Mouse (Mus musculus) 3134 (cell line): ENCODE data around the gene Snx17.

Experiments used
- DNase-seq: peaks from one replicate; pipeline ENCODE4 v3.0.0-alpha.2; 2011; ENCODE audit warnings: low spot score; ENCODE audit not compliant: insufficient read length; ENCODE audit errors: extremely low read depth

The Snx17 gene

DNA sequence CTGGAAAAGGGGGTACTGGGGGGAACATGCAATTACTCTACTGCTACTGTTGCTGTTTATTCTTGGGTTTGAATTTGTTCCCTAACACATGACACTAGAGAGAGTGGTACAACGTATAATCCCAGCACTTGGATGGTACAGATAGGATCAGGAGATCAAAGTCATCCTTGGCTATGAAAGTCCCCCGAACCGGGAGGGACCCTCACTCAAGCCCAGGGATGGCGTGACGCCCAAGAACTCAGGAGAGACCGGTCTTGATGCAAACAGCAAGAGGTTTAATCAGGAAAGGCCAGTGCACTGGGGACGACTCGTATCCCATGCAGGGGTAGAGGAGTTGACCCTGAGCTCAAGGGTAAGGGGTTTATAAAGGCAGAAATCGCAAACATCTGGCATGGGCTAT lies 29.7 kb downstream of the Snx17 start:
- DNase-seq: no peak

- DNase-seq: no peak
These were observed 33.6 kb downstream of the Snx17 start for GRCm38 (mm10) chr5:31226641-31227040.

- peak; percentile 95 for DNase-seq
These were observed 47.9 kb downstream of the Snx17 start, which contains the start of the genes Nrbp1 and Gm9970 for GRCm38 (mm10) chr5:31240637-31241521. TSS of gene Nrbp1 (plus strand) at chr5:31240864. TSS of gene Gm9970 (minus strand) at chr5:31241232.

DNA sequence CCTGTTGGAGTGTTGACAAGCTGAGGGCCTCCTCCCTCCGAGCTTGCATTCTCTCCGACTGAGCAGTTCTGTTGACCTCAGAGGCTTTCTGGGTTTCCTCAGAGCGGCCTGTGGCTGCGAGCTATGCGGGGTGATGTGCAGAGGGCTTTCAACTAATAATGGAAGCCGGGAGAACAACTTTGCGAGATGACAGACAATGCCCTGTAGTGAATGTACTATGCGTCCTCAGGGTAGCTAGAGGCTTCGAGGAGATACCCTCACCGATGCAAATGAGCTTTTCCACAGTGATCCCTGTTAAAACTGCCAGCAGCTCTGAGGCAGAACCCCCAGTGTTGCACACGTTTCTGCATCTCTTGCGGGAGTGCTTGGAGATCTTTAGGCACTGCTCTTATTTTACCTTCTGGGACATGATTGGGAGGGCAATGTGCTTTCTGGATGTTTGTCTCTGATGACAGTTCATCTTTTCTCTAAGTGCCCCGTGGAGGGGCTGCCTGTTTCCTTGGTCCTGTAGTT lies 48.6 kb downstream of the Snx17 start:
- DNase-seq: no peak

DNA sequence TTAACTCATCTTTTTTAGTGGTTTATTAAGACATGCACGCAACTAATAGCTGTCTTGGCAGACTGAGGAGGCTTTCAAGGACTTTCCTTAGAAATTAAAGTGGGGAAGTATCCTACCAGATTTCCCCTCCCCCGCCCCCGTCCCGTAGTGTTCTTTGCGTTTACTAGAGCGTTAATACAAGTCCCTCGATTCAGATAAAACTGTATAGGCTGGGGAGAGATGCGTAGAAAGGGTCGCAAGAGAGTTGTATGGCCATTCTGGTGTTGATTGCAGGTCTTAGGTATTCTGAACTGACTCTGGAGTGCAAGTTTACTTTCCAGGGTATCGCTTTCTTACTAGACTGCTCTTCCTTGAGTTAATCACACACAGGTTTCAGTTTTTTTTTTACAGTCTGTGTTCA lies 49.2 kb downstream of the Snx17 start:
- DNase-seq: no peak
